Mouse (Mus musculus): ENCODE results near the gene Col9a3. TPM values are rescaled to one million over a fixed set of nuclear protein-coding genes. Genes with fewer than 3 reads are reported as not detected.

The Col9a3 gene
- total RNA-seq, 2 experiments from 2014 or later, result 1.2 to 1.8 TPM

- no peak for DNase-seq
These were observed 44.3 kb downstream of the Col9a3 start for GRCm38 (mm10) chr2:180641576-180642554.

- no peak for DNase-seq
These were observed 45.1 kb downstream of the Col9a3 start, which contains the start of gene Tcfl5 for GRCm38 (mm10) chr2:180642555-180643260. Gene Tcfl5 (minus strand): TSS chr2:180642708.

GRCm38 (mm10) chr2:180643626-180644025 is 46.0 kb downstream of the Col9a3 start:
- DNase-seq, result no peak

GRCm38 (mm10) chr2:180646841-180647240 is 49.3 kb downstream of the Col9a3 start:
- DNase-seq, result no peak

GRCm38 (mm10) chr2:180654666-180655065 is 57.1 kb downstream of the Col9a3 start:
- DNase-seq, result no peak

GRCm38 (mm10) chr2:180655150-180655549 is 57.6 kb downstream of the Col9a3 start:
- DNase-seq, result no peak

GRCm38 (mm10) chr2:180657394-180658013 is 59.9 kb downstream of the Col9a3 start:
- peak; percentile 84 for DNase-seq

GRCm38 (mm10) chr2:180658381-180658780 is 60.8 kb downstream of the Col9a3 start:
- DNase-seq, result no peak

- DNase-seq, result no peak
These were observed 62.0 kb downstream of the Col9a3 start for GRCm38 (mm10) chr2:180659353-180660150.

- no peak for DNase-seq
These were observed 62.9 kb downstream of the Col9a3 start for GRCm38 (mm10) chr2:180660521-180660920.

- no peak for DNase-seq
These were observed 64.4 kb downstream of the Col9a3 start for GRCm38 (mm10) chr2:180662008-180662407.

Other genes starting within 250 kb of the Col9a3 start
- under 1 TPM; 0.19 to 0.20 TPM for gene Slco4a1, start 141.5 kb upstream of the Col9a3 start, total RNA-seq (2021)
- under 1 TPM; 0.21 to 0.45 TPM for gene Ntsr1, start 97.8 kb upstream of the Col9a3 start, total RNA-seq (2021)
- 10 to 100 TPM; 26.1 to 27.0 TPM for gene Mrgbp, start 16.5 kb upstream of the Col9a3 start, total RNA-seq (2021)
- gene Ogfr, start 8.5 kb upstream of the Col9a3 start, total RNA-seq (2021), result 10 to 100 TPM; 49.6 to 51.8 TPM
- under 1 TPM; 0.20 to 0.26 TPM for gene Tcfl5, start 44.9 kb downstream of the Col9a3 start, total RNA-seq (2021)
- gene Dido1, start 112.2 kb downstream of the Col9a3 start, total RNA-seq (2021), result 10 to 100 TPM; 40.5 to 44.0 TPM
- gene Gid8, start 112.3 kb downstream of the Col9a3 start, total RNA-seq (2021), result 10 to 100 TPM; 68.5 to 69.9 TPM
- gene Slc17a9, start 127.5 kb downstream of the Col9a3 start, total RNA-seq (2021), result under 1 TPM; 0.69 to 0.88 TPM
- gene Bhlhe23, start 179.1 kb downstream of the Col9a3 start, total RNA-seq (2021), result not detected

Measured in heart, postnatal 4 days (tissue).